Mouse (Mus musculus): ENCODE results near the gene Mmgt2.
A peak's percentile ranks its signal among the peaks of the same experiment; 100 is the strongest.

Mmgt2 gene

DNA sequence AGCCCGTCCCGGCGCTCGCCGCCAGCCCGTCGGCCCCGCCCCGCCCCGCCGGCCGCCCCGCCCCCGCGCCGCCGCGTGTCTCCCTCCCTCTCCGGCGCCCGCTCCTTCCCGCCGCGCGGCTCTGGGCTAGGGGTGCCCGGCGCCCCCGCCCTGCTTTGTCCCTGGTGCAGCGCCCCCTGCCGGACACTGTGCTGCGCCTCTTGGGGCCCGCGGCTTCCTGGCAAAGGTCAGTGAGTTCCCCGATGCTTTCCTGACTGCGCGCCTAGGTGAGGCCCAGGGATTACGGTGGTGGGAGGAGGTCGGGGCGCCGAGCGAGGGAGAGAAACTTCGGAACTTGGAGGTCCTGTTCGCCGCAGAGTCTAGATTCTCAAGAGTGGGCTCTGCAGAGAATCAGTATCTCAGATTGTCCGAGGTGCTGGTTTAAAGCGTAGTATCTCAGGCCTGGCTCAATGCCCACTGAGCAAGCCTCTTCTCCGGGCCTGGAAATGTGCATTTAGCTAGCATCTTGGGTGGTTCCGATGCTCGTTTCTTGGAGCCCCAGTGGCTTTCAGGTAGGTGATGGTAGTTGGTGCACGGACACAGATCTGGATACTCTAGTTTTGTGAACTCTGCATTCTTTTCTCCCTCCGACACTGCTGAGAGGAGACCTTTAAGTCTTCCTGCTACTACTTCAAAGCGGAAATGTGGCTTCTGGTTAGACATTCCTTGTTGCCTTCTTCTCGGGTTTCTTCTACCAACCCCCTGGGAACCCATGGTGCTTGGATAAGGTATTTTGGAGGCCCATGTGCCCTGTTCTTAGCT is at the start of gene Mmgt2:
TSS of gene Mmgt2 (plus strand) at position 74 of the 801 bp plus-strand sequence.
- peak; percentile 85 for DNase-seq

DNA sequence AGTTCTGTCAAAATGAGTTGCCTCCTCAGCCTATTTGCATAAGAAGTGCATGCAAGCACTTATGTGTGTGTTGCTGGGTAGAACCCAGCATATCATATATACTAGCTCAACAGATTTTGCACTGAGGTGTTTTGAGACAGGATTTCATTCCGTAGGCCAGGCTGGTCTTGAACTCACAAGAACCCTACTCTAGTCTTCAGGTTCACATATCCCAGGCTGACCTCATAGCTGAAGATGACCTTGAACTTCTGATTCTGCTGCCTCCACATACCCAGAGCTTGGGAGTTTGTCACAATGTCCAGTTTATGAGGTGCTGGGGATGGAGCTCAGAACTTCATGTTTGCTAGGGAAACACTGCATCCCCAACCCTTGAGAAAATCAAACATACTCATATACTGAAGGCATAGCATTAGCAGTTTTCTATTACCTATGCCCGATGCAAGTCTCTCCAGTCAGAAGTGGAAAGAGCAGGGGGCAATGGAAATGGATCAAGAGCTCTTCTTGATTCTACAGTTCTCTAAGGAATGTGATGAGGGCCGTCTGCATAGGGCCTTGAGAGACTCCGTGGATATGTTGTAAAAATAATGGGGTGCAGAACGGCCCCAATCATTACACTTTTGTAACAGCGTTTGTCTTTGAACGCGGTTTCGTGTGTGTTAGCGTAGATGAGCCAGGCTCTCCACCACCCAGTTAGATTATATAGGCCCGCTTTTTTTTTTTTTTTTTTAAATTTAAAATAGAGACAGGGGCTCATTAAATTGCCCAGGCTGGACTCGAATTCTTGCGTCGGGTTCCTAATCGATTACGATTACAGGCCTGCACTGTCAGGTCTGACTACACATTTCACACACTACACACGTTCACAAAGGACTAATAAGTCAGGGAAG is 46.5 kb upstream of the Mmgt2 start:
- DNase-seq = no peak

DNA sequence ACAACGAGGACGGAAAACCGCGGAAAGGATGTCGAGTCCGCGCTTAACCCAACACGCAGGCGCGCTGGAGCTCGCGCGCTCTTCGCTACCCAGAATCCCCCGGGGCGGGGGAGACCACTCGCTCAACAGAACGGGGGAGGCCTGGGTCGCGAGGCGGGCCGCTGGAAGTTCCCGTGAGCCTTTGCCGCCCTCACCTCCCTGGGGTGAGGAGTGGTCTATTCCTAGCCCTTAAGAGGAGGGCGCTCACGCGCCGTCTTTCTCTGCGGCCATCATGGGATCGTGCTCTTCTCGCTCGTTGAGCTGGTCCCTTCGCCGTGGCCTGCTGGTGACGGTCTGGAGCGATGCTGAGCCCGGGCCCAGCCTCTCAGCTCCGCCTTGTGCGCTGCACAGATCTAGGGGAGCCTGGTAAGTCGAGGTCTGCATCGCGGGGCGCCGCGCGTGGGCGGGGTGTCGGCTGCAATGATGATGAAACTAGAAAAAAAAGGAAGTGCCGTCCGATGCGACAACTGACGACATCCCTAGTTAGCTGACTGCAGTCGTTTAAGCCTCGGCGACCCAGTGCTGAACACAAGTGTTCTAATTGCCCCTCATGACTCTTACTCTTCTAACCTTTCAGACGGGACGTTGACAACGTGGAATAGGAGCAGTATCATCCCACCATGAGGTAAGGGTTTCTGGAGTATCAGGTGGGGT is 45.7 kb upstream of the Mmgt2 start:
- DNase-seq = peak; percentile 98

DNA sequence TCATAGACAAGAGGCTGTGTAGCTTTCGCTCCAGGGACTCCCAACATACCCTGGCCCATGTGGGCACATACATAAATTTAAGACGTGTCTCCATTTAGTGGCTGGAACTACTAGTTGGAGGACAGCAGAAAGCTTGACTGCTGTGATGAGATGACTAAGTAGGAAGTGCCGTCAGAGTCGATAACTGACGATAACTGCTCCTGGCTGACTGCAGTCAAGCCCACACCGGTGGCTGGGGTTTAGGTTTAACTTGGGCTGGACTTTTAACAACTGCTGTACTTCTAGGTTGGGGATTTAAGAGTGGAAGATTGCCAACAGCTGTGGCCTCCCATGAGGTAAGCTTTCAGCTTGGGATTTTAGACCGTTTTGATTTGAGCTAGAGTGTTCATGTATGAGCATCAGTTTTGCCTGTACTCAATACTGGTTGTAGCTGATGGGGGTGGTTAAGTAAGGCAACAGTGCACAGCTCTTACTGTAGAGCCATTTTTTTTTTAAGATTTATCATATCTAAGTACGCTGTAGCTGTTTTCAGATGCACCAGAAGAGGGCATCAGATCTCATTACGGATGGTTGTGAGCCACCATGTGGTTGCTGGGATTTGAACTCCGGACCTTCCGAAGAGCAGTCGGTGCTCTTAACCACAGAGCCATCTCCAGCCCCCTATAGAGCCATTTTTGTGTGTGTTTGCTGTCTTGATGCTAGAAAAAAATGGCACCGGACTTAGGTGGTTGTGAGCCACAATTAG is 45.0 kb upstream of the Mmgt2 start:
- peak; percentile 25 for DNase-seq

DNA sequence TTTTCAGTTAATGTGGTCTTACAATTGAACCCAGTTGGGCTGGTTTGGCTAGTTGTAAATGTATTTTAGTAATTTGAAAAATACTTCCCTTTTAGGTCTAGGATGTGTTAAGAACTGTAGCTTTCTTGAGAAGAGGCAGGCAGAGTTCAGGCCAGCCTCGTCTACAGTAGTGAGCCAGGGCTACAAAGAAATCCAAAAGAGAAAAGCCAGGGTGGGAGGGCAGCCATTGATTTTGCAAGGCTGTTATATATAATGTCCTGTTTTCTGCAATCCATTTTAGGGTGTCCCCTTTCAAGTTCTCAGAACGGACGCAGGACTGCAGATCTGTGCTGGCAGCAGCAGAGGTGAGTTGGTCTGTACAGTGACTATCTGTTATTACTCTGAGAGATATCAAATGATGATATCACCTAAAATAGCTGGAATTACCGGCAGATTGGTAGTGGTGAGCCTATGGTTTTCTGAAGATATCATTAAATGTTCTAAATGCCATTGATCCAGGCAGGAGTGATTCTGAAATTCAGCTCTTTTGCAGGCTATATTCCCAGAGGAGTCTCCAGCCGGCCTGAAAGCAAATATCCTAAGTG is 44.2 kb upstream of the Mmgt2 start:
- DNase-seq = no peak

DNA sequence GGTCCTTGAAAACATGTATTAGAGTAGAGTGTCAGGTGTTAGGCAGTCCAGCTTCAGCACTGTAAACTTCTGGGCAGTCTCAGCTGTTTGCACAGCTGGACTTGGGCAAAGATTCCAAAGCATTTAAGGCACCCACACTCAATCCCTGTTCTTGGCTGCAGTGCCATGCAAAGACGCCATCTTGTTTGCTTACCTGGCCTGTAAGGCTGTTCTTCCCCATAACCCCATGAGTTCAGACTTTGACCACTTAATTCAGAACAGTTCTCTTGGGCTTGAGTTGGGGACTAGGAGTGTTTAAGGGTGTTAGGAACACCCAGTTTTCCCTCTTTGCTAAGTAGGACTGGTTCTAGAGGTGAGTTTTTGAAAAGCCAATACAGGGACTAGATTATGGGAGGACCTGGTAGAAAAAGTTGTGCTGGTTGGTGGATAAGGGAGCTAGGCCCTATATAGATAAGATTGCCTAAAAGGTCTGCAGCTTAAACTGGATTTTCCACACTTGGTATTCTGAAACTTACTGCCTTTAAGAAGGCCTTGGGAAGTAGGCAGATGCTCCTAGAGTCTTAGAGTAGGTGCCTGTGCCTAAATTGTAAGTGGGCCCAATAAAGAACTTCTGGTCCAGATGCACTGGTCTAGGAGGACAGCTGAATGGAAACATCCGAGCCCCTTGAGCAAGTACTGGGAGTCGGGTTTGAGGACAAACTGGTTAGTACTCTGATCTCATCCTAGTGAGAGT is 43.4 kb upstream of the Mmgt2 start:
- DNase-seq = no peak

DNA sequence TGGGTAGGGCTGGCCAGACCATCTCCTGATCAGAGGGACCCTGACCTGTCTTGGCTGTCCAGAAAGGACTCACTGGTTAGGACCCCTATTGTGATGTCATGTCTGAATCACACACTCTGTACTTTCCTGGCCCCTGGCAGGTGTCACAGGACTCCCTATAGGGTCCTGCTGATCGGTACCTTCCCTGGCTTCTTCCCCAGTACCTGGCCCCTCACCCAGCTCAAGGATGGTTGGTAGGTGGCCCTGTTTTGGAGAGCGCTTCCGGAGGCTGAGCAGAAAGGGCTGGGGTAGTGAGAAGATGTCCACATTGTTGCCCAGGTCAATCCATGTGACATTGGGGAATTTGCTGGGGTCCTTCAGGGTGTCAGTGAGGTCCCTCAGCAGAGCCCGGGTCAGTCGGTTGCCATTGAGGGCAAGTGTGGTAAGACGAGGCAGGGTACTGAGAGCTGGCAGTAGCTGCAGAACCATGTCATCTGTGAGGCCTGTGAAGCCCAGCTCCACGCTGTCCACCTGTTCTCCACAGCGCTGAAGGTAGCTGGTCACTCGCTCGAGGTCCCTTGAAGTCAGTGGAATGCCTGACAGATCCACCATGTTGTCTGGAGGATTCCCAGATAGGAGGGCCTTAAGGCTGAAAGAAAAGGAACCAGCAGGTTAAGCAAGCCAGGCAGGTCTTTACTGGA is 42.7 kb upstream of the Mmgt2 start:
- DNase-seq = no peak

DNA sequence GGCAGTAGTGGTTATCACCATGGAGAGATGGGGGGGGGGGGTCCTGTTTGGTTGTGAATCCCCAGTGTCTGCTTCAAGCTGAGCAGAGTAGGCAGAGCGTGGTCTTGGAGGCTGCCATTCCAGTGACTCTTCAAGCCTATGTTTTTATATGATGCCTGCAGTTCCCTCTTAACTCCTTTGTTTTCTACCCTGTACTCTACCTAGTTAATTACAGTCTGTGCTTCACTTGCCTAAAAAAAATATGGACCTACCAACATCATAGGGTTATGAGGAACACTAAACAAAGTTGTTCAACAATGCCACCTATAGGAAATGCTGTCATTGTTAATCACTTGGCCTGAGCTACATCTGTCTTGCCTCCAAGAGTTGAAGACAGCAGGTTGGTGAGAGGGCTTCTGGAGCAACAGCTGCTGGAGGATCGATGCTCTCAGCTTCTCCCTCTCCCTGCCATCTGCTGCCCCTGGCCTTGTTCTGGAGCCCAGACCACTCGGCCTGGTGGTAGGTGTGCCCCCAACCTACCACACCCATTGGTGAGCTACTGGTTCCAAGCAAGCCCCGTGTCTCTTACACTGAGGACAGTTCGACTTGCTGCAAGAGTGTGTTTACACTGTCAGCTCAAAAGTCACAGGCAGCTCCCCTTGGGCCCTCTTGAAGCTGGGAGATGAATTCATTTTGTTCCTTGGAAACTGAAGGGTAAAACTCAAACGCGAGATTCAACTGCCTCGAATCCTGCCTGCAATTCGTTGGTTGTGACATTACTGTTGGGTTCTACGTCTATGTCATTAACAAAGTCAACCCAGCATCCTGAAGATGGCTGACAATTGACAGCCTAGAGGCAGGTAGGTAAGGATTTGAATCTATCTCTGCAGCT is 41.9 kb upstream of the Mmgt2 start:
- no peak for DNase-seq

DNA sequence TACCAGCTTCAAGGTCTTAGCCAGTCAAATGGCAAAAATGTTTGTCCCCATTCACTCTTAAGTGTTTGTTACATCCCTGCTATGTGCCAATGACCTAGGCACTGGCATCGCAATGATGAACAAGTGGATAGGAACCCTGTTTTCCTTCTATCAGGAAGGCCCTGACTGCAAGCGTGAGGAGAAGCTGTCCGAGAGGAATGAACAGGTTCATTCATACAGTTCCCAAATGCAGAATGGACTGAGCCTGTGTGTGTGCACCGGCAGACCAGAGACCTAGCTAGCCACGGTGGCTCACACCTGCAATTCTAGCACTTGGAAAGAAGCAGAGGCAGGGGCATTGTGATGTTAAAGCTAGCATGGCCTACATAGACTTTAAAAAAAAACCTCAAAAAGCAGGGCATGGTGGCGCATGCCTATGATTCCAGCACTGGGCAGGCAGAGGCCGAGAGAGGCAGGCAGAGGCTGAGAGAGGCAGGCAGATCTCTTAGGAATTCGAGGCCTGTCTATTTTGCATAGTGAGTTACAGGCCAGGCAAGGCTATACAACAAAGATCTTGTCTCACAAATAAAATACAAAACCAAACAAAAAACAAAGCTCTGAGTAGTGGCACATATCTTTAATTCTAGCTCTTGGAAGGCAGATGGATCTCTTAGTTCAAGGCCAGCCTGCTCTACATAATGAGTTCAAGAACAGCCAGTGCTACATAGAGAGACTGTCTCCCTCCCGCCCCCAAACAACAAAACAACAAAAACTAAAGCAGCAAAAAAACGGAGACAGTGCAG is 41.1 kb upstream of the Mmgt2 start:
- no peak for DNase-seq

DNA sequence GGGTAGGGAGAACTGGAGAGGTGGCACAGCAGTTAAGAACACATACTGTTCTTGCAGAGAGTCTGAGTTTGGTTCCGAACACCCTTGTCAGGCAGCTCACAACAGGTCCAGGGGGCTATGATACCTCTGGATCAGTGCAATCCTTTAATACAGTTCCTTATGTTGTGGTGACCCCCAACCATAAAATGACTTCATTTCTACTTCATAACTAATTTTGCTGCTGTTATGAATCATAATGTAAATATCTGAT is 40.6 kb upstream of the Mmgt2 start:
- DNase-seq = no peak

DNA sequence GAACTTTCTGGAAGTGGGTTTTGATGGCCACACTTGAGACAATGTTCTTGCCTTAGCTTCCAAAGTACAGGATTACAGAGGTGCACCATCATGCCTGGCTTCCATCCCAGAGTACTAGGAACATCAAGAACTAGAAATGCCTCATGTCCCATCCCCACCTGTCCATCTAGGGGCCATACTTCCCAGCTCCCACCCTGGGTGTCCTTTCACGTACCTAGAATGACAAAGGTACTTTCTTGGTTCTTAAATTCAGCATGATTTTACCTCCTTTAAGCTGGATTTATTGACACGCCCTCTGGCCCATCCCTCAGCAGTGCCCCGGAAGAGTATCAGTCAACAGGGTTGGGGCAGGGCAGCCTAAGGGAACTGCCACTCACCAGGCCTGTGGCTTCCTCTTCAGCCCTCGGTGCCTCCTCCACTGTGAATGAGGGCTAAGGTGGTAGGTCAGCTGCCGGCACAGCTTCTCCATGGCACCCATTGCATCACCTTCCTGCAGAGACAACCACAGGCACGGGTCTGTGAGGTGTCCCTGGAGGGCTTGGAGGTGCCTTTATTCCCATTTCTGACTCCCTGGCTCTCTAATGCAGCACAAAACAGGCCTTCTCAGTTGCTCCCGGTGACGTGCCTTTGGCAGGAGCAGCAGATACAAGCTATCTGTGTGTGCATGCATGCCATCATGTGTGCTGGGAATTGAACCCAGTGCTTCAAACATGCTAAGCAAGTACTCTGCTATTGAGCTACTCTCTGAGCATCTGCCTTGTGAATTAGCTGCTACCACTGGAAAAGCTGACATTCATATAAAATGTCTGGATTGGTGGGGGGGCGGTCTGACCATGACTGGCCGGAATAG is 39.4 kb upstream of the Mmgt2 start:
- DNase-seq = no peak

DNA sequence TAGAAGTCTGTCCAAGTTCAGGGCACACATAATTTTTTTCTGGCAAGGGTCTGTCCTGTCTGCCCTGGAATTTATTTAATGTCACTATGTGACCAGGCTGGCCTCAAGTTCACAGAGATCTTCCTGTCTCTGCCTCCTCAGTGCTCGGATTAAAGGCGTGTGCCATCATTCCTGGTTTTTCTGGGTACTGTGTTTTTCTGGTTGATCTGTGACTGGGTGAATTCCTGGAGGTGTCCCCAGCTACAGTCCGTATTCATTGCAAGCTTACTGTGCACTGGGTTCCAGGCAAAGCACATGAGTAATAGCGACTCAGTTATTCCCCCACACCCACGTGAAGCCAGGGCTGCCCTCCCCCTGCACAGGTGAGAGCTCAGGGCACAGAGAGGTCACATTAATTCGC is 38.2 kb upstream of the Mmgt2 start:
- DNase-seq = no peak

DNA sequence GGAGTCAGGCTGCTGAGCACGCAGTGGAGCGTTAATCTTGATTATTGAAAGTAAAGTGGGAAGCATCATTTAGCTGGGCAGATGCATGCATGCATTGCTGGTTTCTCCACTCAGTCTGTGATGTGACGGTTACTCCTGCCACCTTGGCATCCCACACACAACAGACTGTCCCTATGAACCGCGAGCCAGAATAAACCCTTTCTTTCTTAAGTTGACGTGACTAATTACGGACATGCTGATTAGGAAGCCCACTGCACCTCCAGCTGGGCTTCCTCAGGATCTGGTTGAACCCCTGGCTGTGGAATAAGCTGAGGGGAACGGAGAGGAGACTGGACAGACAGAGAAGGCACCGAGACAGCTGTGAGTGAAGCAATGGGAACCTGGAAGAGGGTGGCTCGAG is 35.9 kb upstream of the Mmgt2 start:
- no peak for DNase-seq

DNA sequence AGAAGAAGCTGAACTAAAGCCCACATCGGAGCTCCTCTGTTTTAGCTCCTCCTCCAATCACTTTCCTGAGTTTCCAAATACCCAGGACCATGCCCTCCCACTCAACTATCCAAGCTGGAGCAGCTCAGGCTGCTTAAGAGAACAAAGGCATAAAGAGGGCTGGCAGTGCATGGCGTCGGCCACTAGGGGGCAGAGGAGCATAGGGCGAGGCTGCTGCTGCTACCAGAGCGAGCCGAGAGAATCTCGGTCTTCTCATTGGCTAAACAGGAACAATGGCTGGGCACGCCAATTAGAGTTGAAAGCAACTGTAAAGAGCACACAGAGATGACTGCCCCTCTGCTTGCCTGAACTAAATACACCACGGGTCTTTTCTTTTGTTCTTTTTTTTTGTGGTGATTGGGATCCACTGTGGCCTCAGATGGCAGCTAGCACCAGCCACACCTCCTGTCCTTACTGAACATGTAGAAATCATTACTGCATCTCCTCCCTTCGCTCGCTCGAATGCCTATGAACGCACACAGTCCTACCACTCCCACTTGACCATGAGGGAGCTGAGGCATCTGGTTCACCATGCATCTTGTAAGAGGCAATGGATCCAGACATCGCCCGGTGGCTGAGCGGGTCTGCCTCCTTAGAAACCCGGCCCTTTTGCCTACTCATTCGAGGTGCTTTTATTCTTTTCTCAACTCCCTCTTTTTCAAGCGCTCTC is 34.7 kb upstream of the Mmgt2 start:
- peak; percentile 91 for DNase-seq

DNA sequence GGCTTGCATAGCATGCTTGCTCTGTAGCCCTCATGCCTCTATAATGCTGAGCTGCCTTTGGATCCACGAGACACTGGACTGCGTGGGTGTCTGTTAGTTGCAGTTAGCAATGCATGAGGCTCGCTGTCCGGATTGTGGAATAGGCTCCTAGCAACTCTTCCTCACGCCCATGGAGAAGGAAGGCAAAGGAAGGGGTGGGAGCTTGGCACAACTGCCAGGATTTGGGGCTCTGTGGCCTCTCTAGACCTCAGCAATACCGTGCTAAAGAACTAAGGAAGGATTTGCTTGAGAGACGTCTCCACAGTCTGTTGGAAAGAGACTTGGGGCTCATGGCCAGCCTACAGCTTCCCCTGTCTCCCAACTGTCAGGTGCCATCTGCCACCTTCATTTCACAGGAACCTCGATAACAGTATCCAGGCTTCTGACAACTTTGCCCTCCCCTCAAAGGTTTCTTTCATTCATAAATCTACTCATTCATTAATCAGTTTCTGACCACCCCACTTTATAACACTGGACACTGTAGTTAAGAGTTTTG is 33.5 kb upstream of the Mmgt2 start:
- DNase-seq = no peak

DNA sequence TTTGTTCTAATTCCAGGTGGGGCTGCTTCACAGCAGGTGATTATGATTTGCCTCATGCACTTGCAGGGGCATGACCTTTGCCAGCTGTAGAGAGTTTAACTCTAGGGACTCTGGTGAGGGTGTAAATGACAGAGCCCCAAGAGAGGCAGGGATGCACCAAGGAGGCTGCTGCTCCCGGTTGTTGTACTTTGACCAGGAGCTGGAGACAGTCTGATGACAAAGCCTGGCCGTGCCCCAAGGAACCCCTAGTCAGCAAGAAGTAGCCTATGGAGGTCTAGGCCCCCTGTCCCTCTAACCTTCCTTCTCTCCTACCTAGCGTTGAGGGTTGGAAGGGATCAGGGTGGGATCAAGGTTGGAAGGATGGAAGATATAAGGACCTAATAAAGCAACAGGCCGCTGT is 33.0 kb upstream of the Mmgt2 start:
- no peak for DNase-seq

DNA sequence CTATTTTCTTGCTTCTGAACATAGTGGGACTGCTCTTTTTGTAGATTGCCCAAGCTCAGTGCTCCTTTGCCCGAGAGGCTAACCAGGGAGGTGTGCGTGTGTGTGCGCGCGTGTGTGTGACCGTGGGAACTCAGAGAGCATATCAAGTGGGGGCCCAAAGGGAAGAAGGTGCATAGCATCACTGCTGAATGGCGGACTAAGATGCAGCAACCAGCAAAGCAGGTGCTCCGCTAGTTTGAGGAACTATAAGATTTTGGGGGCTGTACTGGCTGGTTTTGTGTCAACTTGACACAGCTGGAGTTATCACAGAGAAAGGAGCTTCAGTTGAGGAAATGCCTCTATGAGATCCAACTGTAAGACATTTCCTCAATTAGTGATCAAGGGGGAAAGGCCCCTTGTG is 27.4 kb upstream of the Mmgt2 start:
- DNase-seq = no peak
